21 mouse cellular contexts compared by ENCODE assay signal in genomic region chr2:91108156-91108555, GRCm38 (mm10). TPM values are rescaled to one million over a fixed set of nuclear protein-coding genes. Genes with fewer than 3 reads are reported as not detected.
DNase-seq lines count a peak whose midpoint lies in the region; ATAC-seq lines count a peak whose summit lies in the region.
"Had no signal": no experiment of that assay in that cellular context is flagged by ENCODE, and none has a peak within 500 bp of the region (broad histone marks: within the 10 kb centered on the region; RNA-seq: fewer than 3 reads in every experiment).

No protein-coding gene starts in this region.

- ATAC-seq in liver, embryonic 11.5 days (replicated peaks; ENCODE audit: low FRiP score): peak; percentile 66
- ATAC-seq in liver, embryonic 15.5 days (ENCODE audit: insufficient read depth): peak; percentile 32; the same call in 1 of the 2 replicates
- no peak for ATAC-seq in midbrain, embryonic 16.5 days
- ATAC-seq: forebrain, embryonic 15.5 days; hindbrain, embryonic 16.5 days had no signal

- no peak overlapping the region for H3K27ac ChIP-seq in liver, embryonic 11.5 days (ENCODE audit: low read depth, low read length)
- no peak overlapping the region for H3K27ac ChIP-seq in liver, embryonic 15.5 days (replicated peaks)
- H3K27ac ChIP-seq in midbrain, embryonic 16.5 days (ENCODE audit: low read length): no peak overlapping the region
- H3K27ac ChIP-seq: embryonic facial prominence, embryonic 12.5 days; forebrain, embryonic 15.5 days; hindbrain, embryonic 12.5 days had no signal

- no peak overlapping the region for H3K4me3 ChIP-seq in liver, embryonic 11.5 days (ENCODE audit: low read depth, low read length)
- H3K4me3 ChIP-seq in liver, embryonic 15.5 days (replicated peaks): no peak overlapping the region
- no peak overlapping the region for H3K4me3 ChIP-seq in midbrain, embryonic 16.5 days (ENCODE audit: low read depth, low read length)
- H3K4me3 ChIP-seq: embryonic facial prominence, embryonic 12.5 days; forebrain, embryonic 15.5 days; hindbrain, embryonic 12.5 days had no signal

- H3K36me3 ChIP-seq in liver, embryonic 11.5 days (ENCODE audit: control insufficient read depth, insufficient read depth, low read length): no peaks in the 10 kb centered on the region
- H3K36me3 ChIP-seq in liver, embryonic 15.5 days (replicated peaks): no peaks in the 10 kb centered on the region
- no peaks in the 10 kb centered on the region for H3K36me3 ChIP-seq in midbrain, embryonic 16.5 days (ENCODE audit: control insufficient read depth, insufficient read depth, low read length)
- H3K36me3 ChIP-seq: embryonic facial prominence, embryonic 12.5 days; forebrain, embryonic 15.5 days; hindbrain, embryonic 12.5 days had no signal

- H3K9ac ChIP-seq in liver, embryonic 11.5 days (ENCODE audit: low read depth, low read length): no peak overlapping the region
- no peak overlapping the region for H3K9ac ChIP-seq in liver, embryonic 15.5 days
- H3K9ac ChIP-seq in midbrain, embryonic 16.5 days (ENCODE audit: low read depth, low read length): no peak overlapping the region
- H3K9ac ChIP-seq: embryonic facial prominence, embryonic 12.5 days; forebrain, embryonic 15.5 days; hindbrain, embryonic 12.5 days had no signal

- 78% methylated on average over 3 of the region's 3 CpGs for WGBS in liver, embryonic 11.5 days
- 38% methylated on average over 3 of the region's 3 CpGs for WGBS in liver, embryonic 15.5 days (ENCODE audit: insufficient replicate concordance)
- WGBS in midbrain, embryonic 16.5 days: 91% methylated on average over 3 of the region's 3 CpGs

- no peaks in the 10 kb centered on the region for H3K9me3 ChIP-seq in liver, embryonic 11.5 days (ENCODE audit: control insufficient read depth, low read length)
- no peaks in the 10 kb centered on the region for H3K9me3 ChIP-seq in liver, embryonic 15.5 days (replicated peaks)
- H3K9me3 ChIP-seq in midbrain, embryonic 16.5 days (replicated peaks; ENCODE audit: control insufficient read depth, low read length, poor library complexity, severe bottlenecking): no peaks in the 10 kb centered on the region
- H3K9me3 ChIP-seq: embryonic facial prominence, embryonic 12.5 days; forebrain, embryonic 15.5 days; hindbrain, embryonic 12.5 days had no signal

- no peaks in the 10 kb centered on the region for H3K27me3 ChIP-seq in liver, embryonic 11.5 days (replicated peaks; ENCODE audit: control insufficient read depth, insufficient read depth, low read length)
- no peaks in the 10 kb centered on the region for H3K27me3 ChIP-seq in liver, embryonic 15.5 days
- H3K27me3 ChIP-seq in midbrain, embryonic 16.5 days (ENCODE audit: control insufficient read depth, insufficient read depth, low read depth, low read length): no peaks in the 10 kb centered on the region
- H3K27me3 ChIP-seq: CH12.LX; embryonic facial prominence, embryonic 12.5 days; forebrain, embryonic 15.5 days; hindbrain, embryonic 12.5 days had no signal

- DNase-seq in liver, embryonic 11.5 days (ENCODE audit: low spot score): no peak
- DNase-seq in liver (no peak), 416B (ENCODE audit: low read depth) (peak; percentile 26)
- peak; percentile 38 for DNase-seq in c-Kit-positive CD71-positive TER-119-positive erythroid progenitor cells, embryonic 14.5 days (ENCODE audit: low spot score)
- no peak for DNase-seq in heart, adult 9 months (ENCODE audit: low spot score in 2 of 2)
- no peak for DNase-seq in thymus, postnatal 4 days
- DNase-seq: adrenal gland, adult 8-10 months; adrenal gland, postnatal 36 days; cerebellum, adult 11 months; cerebellum, adult 8-10 months; cerebellum, postnatal 14 days; heart, postnatal 10 days; heart, postnatal 4 days had no signal

- H3K4me1 ChIP-seq in liver, embryonic 11.5 days (replicated peaks; ENCODE audit: control insufficient read depth, insufficient read depth, low read length): peaks cover 23% of the 10 kb centered on the region
- peaks cover 68% of the 10 kb centered on the region for H3K4me1 ChIP-seq in liver, embryonic 15.5 days (replicated peaks)
- no peaks in the 10 kb centered on the region for H3K4me1 ChIP-seq in midbrain, embryonic 16.5 days (ENCODE audit: control insufficient read depth, insufficient read depth, low read length)
- H3K4me1 ChIP-seq: embryonic facial prominence, embryonic 12.5 days; forebrain, embryonic 15.5 days; hindbrain, embryonic 12.5 days had no signal

- H3K4me2 ChIP-seq in liver, embryonic 11.5 days: no peak overlapping the region
- H3K4me2 ChIP-seq in liver, embryonic 15.5 days: peak overlapping the region; percentile 8; the same call in 1 of the 2 replicates
- H3K4me2 ChIP-seq in midbrain, embryonic 16.5 days (ENCODE audit: low read length): no peak overlapping the region
- H3K4me2 ChIP-seq: embryonic facial prominence, embryonic 12.5 days; forebrain, embryonic 15.5 days; hindbrain, embryonic 12.5 days had no signal

RNA-seq across cellular contexts. Expression of gene Mybpc3, which starts 9.8 kb away (rescaled TPM):
- 1.2 and 5.0 TPM in 2 replicates for polyA plus RNA-seq in liver, embryonic 11.5 days (2014; fragmentation: Nextera tagmentation; extraction: Ambion mirVana)
- polyA plus RNA-seq in liver, embryonic 15.5 days (2015; fragmentation: Nextera tagmentation; extraction: Ambion mirVana): 0.15 and 0.17 TPM in 2 replicates
- 0.04 TPM in 1 of 2 replicates, not detected in the other for polyA plus RNA-seq in midbrain, embryonic 16.5 days (2015; fragmentation: Nextera tagmentation; extraction: Ambion mirVana)
- polyA plus RNA-seq: forebrain, embryonic 11.5 days; forebrain, embryonic 15.5 days had no signal

RNA-seq across cellular contexts. Expression of gene Spi1, which starts 26.0 kb away (rescaled TPM):
- polyA plus RNA-seq in liver, embryonic 11.5 days (2014; fragmentation: Nextera tagmentation; extraction: Ambion mirVana): 19.5 and 22.7 TPM in 2 replicates
- polyA plus RNA-seq in liver, embryonic 15.5 days (2015; fragmentation: Nextera tagmentation; extraction: Ambion mirVana): 25.9 and 26.9 TPM in 2 replicates
- polyA plus RNA-seq in midbrain, embryonic 16.5 days (2015; fragmentation: Nextera tagmentation; extraction: Ambion mirVana): 2.1 and 2.8 TPM in 2 replicates

RNA-seq across cellular contexts. Expression of gene Slc39a13, which starts 37.9 kb away (rescaled TPM):
- polyA plus RNA-seq in liver, embryonic 11.5 days (2014; fragmentation: Nextera tagmentation; extraction: Ambion mirVana): 19.6 and 20.0 TPM in 2 replicates
- 10.9 and 13.6 TPM in 2 replicates for polyA plus RNA-seq in liver, embryonic 15.5 days (2015; fragmentation: Nextera tagmentation; extraction: Ambion mirVana)
- 30.4 and 35.0 TPM in 2 replicates for polyA plus RNA-seq in midbrain, embryonic 16.5 days (2015; fragmentation: Nextera tagmentation; extraction: Ambion mirVana)

RNA-seq across cellular contexts. Expression of gene Psmc3, which starts 54.3 kb away (rescaled TPM):
- polyA plus RNA-seq in liver, embryonic 11.5 days (2014; fragmentation: Nextera tagmentation; extraction: Ambion mirVana): 324 and 347 TPM in 2 replicates
- polyA plus RNA-seq in liver, embryonic 15.5 days (2015; fragmentation: Nextera tagmentation; extraction: Ambion mirVana): 138 and 146 TPM in 2 replicates
- polyA plus RNA-seq in midbrain, embryonic 16.5 days (2015; fragmentation: Nextera tagmentation; extraction: Ambion mirVana): 226 and 247 TPM in 2 replicates

Comparison
In these comparisons a context has a peak if more than half of its experiments do, and no peak if none do; other contexts are left out.
1. DNase-seq: peak in 416B (single experiment) and c-Kit-positive CD71-positive TER-119-positive erythroid progenitor cells, embryonic 14.5 days (single experiment); none in liver, embryonic 11.5 days (single experiment), liver (single experiment), heart, adult 9 months (0 of 2) and thymus, postnatal 4 days (single experiment).